Mouse (Mus musculus) embryo, embryonic 11.5 days (tissue): Measurements from ENCODE around the gene Arl15.

ENCODE experiments used
- DNase-seq: peaks from one replicate; pipeline ENCODE4 v3.0.0-alpha.2; 2012; ENCODE audit warnings: low read depth, low spot score

Gene Arl15

DNA sequence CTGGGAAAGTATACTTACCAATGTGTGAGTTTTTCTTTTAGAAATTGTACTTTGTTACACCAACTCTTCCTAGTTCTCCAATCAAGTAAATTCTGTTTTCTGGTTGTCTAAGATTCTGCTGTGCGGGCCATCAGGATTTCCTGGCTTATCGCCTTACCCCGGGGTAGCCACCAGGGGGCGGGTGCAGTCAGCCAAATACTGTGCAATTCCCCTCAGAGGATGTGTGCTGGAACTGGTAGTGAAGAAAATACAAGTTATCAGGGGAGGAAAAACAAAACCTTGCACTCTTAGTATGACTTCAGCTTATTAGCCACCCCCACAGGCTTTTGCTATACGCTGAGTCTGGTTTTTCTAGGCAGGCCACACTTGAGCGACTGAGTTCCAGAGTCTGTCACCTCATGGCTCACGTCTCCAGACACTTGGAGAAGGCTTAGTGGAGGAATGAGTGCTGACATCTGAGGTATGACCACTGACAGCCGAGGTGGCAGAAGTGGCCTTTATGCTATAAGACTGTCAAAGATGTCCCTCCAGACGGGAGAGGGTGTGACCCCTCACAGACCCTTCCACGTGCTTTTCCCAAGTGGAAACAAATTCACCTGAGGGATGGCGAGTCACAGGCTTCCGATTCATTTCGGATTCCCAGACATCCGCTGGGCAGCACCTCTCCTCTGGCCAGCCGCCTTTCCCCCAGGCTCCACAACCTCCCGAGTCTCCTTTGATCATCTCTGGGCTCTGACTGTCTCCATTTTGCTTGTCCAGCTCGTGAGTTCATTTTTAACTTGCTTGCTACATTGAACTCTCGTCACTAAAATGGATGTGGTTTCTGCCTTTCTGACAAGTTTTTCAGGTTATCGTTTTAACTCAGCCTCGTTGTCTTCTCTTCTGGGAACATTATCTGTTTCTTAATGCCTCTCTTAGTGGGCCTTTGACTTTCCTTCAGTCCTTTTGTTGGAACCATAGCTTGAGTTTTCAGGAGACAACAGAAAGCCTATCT is 75.2 kb downstream of the Arl15 start:
- peak; percentile 31 for DNase-seq

- DNase-seq: no peak
Measured at GRCm38 (mm10) chr13:113870403-113870802, 76.1 kb downstream of the Arl15 start.

DNA sequence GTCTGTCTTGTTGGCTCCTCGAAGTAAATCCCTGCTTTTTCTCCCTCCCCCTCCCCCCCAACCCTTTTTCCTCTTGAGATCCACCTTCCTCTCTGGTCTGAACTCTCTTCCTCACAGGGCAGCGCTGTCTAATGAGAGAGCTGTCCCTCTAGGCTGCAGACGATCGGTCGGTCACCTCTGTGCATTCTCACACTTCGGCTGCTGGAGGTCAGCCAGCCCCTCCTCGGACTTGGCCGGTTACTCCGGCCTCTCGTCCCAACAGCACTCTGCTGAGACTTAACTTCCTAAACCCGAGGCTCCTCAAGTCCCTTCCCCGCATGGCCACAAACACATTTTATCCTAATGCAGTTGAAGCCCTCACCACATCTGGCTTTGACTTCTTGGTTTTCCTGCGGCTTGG is 77.5 kb downstream of the Arl15 start:
- no peak for DNase-seq

- DNase-seq: no peak
Measured at GRCm38 (mm10) chr13:113875724-113876123, 81.4 kb downstream of the Arl15 start.

DNA sequence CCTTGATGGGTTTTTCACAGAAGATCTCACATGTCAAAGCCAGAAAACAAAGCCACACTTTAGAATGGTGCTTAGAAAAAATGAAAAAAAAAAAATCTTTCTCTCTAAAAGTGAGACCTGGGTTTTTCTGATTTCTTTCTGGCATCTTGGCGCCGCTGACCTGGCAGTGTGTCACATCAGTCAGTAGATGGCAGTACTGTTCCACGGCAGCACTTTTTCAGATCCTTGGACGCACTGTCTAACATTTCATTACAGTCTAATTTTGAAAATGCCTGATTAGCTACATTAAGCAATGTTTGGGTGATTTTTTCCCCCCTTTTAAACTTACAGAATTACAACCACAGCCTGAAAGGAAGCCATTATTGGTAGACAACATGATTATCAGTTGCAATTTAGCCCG is 83.1 kb downstream of the Arl15 start:
- peak; percentile 56 for DNase-seq

- no peak for DNase-seq
Measured at GRCm38 (mm10) chr13:113878571-113878970, 84.3 kb downstream of the Arl15 start.

GRCm38 (mm10) chr13:113879651-113880327 is 85.5 kb downstream of the Arl15 start:
- DNase-seq: peak; percentile 38

DNA sequence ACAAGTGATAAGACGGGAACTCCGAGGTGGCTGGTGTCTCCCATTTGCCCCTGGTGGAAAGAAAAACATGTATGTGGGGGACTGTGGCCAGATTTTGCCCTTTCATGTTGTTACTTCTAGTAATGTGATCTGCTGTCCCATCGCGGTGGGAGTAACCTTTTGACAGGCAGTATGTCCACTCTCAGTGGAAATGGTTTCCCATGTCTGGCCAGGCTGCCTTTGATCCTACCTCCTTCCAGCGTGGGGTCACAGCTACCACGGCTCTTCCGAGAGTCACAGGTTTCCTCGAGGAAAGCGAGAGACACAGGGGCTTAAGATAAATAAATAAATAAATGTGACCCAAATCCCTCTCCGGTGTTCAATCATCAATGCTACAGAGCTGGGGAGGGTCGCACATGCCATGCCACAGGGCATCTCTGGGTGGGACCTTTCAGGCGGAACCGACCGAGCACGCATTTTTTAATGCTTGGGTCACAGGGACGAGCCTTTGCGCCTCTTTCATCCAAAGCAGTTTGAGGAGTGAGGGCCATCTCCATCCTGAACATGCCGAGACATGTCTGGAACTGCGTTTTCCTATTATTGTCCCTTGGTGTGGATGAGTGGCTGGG is 86.4 kb downstream of the Arl15 start:
- DNase-seq: peak; percentile 26

DNA sequence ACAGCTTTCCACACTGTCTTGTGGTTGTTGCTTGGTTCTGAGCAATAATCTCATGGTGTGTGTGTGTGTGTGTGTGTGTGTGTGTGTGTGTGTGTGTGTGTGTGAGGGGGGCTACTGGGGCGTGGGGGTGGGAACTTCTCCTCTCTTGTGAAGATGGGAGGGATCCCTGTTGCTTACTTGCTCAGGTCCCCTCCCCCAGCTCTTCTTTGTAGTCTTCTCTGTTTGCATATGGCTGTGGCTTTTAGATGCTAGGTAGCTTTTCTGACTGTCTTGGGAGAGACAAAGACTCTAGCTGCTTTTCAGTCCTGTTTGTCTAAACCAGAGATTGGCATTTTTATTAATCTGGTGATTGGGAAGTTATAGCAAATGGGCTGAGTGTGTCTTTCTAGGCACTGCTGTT is 88.7 kb downstream of the Arl15 start:
- no peak for DNase-seq

DNA sequence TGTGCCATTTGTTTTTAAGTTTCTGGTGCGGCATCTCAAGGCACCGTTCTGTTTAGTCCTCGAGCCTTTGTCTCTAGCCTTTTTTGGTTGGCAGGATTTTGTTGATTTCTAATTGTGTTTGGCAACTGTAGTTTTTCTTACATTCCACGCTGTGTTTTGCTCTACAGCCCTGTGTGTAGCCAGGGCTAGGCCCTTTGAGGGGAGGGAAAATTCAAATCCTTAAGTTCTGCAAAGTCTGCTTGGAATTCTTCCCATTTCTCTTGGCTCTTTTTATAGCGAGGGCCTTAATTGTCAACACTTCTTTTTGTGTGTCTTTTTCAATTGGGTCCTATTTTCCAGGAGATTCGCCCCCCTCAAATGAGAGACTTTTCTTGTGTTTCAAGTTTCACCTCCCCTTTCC is 92.8 kb downstream of the Arl15 start:
- no peak for DNase-seq

DNA sequence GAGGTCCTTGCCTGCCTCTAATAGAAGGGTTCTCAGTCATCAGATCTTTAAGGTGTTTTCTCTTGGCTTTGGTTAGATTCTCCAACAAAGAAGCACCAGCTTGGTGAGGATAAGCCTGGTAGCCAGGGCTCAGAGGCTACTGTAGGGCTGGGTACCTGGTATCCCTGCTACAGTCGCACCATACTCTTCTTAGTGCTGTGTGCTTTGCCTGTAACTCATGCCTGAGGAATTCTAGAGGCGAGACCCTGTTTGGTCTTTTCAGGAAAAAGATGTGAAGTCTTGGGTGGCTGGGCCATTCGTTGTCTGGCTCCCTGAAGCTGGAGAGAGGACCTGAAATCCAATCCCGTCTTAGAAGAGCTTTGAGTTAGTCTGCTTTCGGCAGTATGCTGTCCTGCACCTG is 93.8 kb downstream of the Arl15 start:
- DNase-seq: no peak

- DNase-seq: no peak
Measured at GRCm38 (mm10) chr13:113888704-113889103, 94.4 kb downstream of the Arl15 start.

DNA sequence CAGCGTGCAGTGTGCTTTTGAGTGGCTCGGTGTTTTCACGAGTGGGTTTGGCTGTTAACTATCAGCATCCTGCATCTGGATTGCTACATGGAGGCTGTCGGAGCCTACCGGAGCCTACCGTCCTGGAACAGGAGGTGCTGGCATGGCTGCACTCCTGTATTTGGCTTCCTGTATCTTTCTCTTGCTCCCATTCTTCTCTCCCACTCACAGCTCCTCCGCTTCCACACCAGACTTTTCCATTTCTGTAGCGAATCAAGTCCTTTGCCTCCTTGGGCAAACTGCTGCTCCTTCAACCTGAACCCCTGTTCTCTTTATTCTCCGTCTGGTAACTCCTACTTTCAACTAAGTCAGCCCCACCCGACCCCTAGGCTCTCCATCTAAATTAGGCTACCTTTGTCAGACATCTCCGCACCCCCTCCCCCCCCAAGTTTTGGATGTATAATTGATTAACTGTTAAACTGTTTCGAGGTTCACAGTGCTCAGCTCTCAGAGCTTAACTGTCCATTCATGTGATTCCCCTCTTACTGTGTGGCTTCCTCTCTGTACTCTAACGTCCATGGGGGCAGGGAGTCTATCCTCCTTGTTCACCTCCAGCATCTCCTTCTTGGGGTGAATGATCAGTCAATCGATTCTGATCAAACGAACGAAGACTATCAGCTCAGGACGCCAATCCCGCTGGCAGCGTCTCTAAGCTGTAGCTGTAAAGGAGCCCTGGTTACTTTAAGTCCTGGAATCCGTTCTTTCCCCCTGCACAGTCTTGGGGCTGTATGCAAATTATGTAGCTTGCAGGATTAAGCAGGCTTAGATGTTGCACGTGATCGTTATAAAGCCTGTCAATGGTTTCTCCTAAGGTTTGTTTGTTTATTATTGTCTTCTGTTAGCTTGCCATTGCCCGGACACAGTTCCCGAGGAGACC is 95.1 kb downstream of the Arl15 start:
- no peak for DNase-seq

GRCm38 (mm10) chr13:113896684-113897083 is 102.4 kb downstream of the Arl15 start:
- no peak for DNase-seq

DNA sequence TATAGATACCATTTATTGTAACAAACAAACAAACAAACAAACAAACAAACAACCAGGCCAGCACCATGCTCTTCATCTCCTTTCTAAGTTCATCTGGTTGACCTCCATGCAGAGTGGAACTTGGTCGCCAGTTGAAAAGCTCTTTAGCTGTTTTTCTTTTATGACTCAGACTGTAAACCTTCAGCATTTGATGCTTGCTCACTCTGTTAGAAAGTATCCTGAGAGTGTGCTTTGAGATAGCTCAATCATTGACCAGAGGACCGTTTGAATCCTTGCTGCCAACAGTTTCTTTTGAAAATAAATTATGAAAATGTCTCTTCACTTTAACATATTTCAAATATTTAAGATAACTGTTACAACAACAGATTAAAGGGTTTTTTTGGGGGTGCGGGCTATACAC is 103.2 kb downstream of the Arl15 start:
- no peak for DNase-seq

DNA sequence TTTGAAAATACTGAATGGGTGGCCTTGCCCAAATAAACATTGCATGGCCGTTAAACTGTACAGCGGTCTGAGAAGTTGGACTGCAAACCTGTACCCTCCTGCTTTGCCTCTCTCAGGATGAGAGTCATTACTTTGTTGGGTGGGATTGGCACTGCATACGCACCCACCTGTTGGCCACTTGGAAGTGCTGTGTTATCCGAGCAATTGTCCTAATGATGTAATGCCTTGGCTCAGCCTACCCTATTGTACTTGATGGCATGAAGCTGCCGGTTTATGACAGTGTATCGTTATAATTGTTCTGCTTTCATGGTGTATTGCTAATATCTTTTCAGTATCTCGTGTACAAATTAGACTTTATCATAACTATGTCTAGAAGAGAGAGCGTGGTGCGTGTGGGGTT is 103.6 kb downstream of the Arl15 start:
- no peak for DNase-seq

DNA sequence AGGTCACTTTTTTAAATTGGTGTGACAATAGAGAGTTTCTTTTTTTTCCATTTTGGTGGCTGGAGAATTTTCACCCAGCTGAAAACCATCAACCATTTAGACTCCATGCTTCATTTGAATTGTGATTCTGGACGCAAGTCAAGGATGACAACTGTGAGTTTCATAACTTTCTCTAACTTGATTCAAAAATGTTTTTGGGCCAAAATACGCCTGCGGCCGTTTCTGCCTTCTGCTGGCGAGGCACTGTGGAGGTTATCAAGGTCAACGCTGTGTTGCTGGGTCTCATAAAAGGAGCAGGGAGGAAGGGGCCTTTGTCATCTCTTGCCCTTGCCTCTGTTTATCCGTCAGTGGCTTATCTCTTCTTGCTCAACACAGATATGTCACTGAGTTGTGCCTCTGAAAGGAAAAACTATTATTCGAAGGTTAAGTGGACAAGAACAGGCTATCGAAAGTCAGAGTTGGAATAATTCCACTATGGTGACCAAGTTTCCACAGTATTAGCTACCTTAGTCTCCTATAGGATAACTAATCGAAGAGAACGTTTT is 106.8 kb downstream of the Arl15 start:
- DNase-seq: no peak

GRCm38 (mm10) chr13:113903255-113903654 is 109.0 kb downstream of the Arl15 start:
- DNase-seq: no peak

DNA sequence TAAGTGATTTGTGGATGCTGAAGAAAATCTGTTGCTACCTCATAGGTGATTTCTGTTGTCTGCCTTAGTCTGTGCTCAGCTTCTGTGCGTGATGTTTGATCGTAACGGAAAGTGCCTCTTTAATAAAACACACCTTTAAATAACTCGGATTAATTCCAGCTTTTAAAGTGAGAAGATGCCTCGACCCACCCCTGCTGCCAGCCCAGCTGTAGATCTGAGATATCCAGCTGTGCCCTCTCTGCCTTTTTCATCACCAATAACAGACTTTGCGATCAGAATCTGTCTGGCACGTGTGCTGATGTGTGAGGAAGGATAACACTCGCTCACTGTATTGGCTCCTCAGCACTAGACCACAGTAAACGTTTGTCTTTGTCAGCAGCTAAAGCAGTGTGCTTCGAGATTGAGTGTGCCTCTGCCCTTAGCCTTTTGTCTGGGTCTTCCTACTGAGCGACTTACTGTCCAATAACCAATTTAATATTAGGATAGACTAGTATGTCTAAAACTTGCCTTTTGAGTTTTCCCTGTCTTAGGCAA is 117.7 kb downstream of the Arl15 start:
- no peak for DNase-seq

DNA sequence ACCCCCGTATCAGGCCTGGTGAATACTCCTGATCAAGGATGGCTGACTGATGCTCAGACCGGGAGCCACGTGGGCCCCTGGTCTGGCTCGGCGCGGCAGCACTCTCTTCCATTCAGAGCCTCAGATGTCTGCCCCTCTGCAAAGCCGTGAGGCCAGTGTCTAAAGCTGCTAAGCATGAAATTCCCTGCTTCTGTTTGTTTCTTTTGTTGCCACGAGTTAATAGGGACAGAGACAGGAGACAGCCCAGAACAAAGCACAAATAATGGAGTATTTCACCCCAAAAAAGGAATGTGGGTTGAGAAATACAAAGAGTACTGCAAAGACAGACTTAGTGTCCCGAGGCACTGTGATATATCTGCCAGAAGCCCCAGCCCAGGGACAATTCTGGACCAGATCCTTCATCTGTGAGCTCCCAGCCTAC is 120.3 kb downstream of the Arl15 start:
- DNase-seq: no peak

GRCm38 (mm10) chr13:113915700-113916099 is 121.4 kb downstream of the Arl15 start:
- no peak for DNase-seq
